ENCODE assay signal across 7 mouse cellular contexts in genomic region chrX:11614237-11614636, GRCm38 (mm10).
DNase-seq lines count a peak whose midpoint lies in the region; ATAC-seq and TF ChIP-seq lines count a peak whose summit lies in the region.

No protein-coding gene starts in this region.

- WGBS in kidney, embryonic 15.5 days, result 37% methylated on average over 8 of the region's 8 CpGs

- no peak overlapping the region for H3K4me2 ChIP-seq in kidney, embryonic 15.5 days

- H3K27me3 ChIP-seq in kidney, embryonic 15.5 days, result peaks cover 5% of the 10 kb centered on the region; the same call in 1 of the 2 replicates

- H3K4me3 ChIP-seq in kidney, embryonic 15.5 days (replicated peaks), result no peak overlapping the region

- no peaks in the 10 kb centered on the region for H3K36me3 ChIP-seq in kidney, embryonic 15.5 days

- H3K27ac ChIP-seq in kidney, embryonic 15.5 days, result no peak overlapping the region

- TF ChIP-seq CTCF in brain, embryonic 14.5 days (IDR thresholded peaks at IDR 0.05; ENCODE audit: borderline replicate concordance, extremely low read depth, insufficient read depth, insufficient read length), result no peak

- no peak for ATAC-seq in kidney, embryonic 15.5 days (replicated peaks; ENCODE audit: low FRiP score)

- H3K4me1 ChIP-seq in kidney, embryonic 15.5 days, result no peaks in the 10 kb centered on the region

- peak; percentile 30 for DNase-seq in kidney, adult 18-20 months
- DNase-seq in Muller cell, postnatal 12 days (ENCODE audit: inconsistent ontology term), result peak; percentile 16
- peak; percentile 87 for DNase-seq in brain, embryonic 14.5 days (ENCODE audit: low read depth)
- peak; percentile 75 for DNase-seq in kidney, postnatal 14 days
- no peak for DNase-seq in thymus, postnatal 4 days
- DNase-seq in left cerebral cortex, adult 9 months (ENCODE audit: low spot score in 2 of 2), result no peak

- TF ChIP-seq POLR2A in brain, embryonic 14.5 days (IDR thresholded peaks at IDR 0.05; ENCODE audit: borderline replicate concordance, extremely low read depth, insufficient read depth, insufficient read length, poor library complexity, severe bottlenecking), result no peak

- H3K9me3 ChIP-seq in kidney, embryonic 15.5 days (replicated peaks), result no peaks in the 10 kb centered on the region

- no peak overlapping the region for H3K9ac ChIP-seq in kidney, embryonic 15.5 days

Comparison
In these comparisons a context has a peak if more than half of its experiments do, and no peak if none do; other contexts are left out.
1. DNase-seq: peak in kidney, adult 18-20 months (single experiment), Muller cell, postnatal 12 days (single experiment), brain, embryonic 14.5 days (single experiment) and kidney, postnatal 14 days (single experiment); none in thymus, postnatal 4 days (single experiment) and left cerebral cortex, adult 9 months (0 of 2).